Mouse (Mus musculus): Measurements from ENCODE around the gene Tcf21.

The Tcf21 gene

DNA sequence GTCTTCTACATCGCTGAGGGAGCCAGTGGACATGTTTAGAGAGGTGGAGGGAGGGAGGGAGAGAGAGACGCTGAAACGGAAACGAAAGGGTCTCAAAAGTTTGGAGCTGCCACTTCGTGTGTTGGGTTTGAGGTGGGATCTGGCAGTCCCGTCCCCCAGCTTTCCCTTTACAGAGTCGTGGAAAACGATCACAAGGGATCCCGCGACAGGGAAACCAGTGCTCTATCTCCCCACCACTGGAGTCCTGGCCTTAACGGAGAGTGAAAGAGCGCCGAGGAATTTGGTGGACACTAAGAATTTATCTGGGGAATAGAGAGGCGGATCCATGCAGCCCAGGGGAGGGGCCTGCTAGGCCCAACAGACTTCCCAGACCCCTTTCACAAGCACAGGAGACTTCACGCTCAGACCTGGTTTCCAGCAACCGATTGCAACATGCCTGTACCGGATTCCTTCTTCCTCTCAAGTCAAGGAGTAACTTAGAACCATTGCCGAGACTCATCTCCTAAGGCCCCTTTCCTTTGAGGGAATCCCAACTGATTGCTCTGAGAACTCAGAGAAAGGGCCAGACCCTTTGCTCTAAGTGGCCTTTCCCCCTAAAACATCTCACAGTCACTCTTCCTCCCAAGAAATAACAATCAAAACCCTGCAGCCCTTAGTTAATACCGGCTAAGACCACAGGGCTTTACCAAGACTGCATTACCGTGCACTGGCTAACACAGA is at the start of gene Tcf21:
TSS of gene Tcf21 (minus strand) at position 304 of the 720 bp plus-strand sequence.
- peak in 1 of 2 experiments; percentile 70 for DNase-seq (ENCODE audit: low spot score in 2 of 2)

DNA sequence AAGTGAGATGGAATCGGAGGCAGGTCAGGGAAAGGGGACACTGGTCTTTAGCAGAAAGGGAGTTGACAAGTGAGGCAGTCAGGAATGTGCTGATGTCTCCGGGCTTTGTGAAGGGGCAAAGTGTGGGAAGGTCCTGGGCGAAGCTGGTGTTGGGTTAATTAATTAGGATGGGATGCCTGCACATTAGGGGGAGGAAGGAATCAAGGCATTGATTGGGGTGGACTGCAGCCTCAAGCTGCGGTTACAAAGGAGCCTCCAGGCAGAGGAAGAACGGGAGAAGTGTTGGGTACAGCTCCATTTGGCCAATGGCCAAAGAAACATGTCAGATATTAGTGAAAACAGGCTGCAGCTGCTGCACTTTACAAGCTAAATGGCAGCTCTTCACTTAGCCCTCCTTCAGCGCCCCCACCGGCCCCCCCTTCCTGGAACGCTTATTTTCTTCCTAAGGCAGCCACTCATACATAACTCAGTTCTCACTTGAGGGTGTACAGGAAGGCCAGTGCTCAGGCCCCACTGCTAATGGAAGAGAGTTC is 48.5 kb upstream of the Tcf21 start:
- no peak for DNase-seq (ENCODE audit: low spot score in 2 of 2)

DNA sequence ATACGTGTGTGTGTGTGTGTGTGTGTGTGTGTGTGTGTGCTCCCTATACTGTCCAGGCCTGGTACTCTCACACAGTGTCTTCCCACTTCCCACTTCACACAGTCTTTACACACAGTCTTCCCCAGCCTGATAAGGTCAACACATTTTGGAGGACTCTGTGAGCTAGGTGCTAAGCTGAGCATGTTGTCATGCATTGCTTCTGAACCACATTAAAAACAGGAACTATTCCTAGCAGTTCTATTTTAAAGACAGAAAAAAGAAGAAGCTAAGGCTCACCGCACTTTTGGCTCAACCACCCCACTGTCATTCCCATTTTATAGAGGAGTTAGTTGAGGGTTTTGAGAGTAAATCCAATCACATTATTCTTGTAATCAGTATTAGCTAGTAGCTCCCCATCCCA is 47.2 kb upstream of the Tcf21 start:
- no peak for DNase-seq (ENCODE audit: low spot score in 2 of 2)

DNA sequence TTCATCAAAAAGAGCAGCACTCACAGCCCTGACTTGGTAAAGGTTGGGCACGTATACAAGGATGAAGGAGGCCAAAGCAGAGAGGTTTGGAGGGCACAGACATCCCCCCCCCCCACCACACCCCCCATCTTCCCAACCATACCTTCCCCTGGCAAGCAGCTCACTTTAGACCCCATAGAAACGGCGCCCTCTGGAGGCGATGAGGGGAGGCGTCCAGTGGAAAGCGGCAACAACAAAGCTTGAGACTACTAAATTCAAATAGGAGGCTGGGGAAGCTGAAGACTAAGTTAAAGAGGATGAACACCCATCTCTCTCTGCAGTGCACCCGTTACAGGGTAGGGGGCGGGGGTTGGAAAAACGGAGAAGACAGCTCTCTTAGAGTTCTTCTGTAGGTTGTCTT is 38.1 kb upstream of the Tcf21 start:
- no peak for DNase-seq (ENCODE audit: low spot score in 2 of 2)

DNA sequence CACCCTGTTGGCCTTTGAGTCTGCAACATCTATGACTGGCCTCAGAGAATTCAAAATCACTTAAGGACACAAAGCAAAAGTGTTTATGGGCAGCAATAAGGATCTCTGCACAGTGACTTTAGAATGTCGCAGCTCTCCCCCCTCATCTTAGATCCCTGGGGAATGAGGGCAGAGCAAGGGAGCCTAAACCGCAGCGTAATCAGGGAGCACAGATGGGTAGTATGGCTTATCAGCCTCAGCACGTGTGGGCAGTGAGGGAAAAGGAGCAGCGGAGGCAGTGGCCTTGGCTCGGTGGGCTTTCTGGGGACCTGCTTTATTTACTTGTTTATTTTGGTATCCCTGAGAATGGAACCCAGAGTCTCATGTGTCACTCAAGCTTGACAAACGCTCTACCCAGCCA is 34.4 kb upstream of the Tcf21 start:
- DNase-seq (ENCODE audit: low spot score in 2 of 2), result no peak

DNA sequence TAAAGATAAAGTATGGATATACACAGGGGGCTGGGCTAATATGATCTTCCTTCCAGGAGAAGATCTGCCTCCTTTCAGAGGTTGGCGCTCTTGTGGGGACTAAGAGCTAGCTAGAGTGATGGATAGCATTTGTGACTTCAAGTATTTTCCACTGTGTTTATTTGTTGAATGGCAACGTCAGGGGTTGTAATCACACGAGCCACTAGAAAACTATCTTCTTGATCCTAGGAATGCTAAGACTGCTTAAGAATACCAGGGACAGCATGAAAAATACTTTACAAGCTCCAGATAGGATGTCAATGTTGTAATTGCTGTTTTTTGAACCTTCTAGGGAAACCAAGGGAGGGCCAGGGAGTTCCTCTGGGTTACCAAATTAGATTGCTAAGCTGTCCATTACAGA is 25.4 kb upstream of the Tcf21 start:
- DNase-seq (ENCODE audit: low spot score in 2 of 2), result no peak

DNA sequence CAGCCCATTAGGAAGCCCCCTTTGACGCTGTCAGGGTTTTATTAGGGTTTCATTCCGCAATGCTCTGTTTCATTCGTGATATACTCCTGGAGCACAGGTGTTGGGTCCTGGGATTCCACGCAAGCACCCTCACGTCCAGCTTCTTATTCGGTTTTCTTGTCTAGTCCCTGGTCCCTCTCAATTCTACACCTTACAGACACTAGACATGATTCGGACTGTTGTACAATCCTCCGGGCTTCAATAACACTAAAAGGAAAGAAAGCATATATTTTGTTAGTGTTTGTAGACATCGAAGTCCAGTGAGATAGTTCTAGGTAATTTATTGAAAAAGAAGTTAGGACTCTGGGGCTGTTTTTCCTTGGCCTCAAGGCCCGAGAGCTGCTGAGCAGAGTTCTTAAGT is 24.8 kb upstream of the Tcf21 start:
- no peak for DNase-seq (ENCODE audit: low spot score in 2 of 2)

DNA sequence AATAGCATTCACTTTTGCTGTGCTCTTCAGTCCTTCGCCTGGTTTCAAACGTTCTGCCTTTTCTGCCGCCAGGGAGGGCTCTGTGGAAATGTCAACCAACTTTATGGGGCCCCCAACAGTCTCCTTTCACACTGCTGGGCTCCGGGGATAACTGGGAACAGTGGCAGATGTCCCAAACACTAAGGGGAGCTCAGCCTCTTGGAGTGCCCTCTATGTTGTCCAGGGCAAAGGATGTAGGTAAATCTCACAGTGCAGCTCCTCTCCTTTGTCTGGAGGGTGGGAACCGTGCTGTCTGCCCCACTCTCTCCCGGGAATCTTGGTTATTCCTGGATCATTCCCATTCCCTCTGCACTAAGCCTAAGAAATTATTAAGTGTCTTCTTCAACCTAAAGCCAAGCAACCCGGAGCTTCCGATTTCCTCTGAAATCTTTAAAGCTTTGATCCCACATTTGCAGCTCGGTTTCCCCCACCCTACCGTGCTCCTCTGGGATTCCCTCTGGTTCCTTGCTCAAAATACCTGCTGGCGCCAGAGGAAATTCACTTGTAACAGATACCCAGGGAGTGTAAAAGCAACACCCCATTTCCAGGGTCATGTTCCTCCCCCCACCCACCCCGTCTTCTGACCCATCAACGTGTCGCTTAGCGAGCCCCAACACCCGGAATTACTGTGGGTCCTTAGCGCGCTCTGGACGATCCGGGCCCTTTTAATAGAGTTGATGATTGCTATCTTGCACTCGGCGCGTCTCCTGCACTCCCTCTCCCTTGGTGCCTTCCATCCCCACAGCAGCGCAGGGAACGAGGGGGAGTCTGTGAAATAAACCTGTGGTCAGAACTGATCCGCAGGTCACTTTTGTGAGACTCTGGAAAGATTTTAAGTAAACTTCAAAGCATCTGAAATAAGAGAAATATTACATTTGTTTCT is 23.7 kb upstream of the Tcf21 start:
- DNase-seq (ENCODE audit: low spot score in 2 of 2), result no peak

DNA sequence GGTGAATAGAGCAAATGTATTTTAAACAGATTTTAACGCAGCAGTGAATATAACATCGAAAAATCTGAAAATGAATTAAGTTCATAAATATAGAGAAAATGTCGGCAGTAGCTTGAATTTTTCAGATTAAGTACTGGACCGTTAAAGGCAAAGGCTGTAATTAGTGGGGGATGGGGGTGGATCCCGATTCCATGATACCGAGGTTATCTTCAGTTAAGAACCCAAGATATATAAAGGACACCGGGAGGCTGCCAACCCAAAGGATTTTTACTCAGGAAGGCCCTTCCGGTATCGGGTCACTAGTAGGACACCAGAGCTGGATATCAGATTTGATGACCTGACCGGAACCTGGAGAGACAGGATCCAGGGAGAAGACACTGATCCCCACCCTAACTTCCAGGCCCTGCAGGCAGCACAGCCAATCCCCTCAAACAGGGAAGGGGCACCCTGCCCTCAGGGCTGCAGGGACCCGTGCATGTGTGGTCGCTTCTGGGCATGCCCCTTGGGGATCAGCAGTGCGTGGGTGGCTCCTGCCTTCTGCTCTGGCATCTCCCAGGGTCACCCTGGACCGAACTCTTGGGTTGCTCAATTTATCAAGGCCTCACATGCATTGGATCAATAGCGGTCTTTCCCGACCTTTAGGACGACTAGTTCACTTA is 22.9 kb upstream of the Tcf21 start:
- DNase-seq (ENCODE audit: low spot score in 2 of 2), result no peak

DNA sequence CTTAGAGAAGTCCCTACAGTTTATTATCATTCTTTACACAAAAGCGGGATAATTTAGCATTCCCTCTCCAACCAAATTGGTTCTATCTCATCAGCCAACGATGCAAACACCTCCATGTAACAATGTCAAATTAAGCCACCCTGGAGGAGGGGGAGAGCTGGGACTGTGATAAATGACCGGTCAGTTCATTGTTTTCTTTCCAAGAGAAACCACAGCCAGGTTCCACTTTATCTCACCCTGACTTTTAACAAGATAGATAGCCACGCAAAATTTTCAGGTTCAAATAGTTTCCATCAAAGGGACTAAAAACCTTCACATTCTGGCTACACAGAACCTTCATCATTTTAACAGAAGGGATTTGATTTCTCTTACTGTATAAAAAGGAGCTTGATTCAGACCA is 22.1 kb upstream of the Tcf21 start:
- DNase-seq (ENCODE audit: low spot score in 2 of 2), result no peak

DNA sequence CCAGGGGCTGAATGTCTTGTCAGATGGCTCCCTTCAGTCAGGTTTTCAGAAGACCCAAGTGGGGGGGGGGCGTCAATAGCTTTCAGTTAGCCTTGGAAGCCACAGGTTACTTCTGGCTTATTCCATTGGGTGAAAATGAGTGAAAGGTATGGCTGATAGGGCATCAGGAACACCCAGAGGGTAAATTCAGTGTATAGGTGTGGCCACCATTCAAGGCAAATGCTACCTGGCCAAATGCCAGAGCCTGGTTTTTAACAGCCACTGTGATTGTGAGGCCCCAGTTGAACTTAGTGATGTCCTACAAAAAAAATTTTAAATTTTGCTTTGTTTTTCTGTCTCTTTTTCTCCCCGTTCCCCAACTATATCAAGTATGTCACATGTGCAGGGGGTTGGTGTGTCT is 6.3 kb upstream of the Tcf21 start:
- DNase-seq (ENCODE audit: low spot score in 2 of 2), result no peak

DNA sequence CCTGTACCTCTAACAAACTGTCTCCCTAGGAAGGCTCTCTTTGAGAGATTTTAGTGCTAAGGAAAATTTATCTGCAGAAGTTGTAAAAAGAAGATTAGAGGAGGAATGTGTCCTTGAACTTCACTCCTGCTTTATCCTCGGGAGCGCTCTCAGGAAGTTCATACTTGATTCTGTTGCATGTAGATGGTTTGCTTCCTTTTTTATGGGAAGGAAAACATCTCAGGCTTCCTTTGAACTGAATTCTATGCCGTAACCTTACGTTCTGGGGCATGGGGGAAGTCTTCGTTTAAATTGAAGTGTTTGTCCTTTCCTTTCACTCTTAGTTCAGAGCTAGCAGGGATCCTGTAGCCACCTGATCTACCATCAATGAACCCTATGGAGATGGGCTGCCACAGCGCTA is 2.9 kb upstream of the Tcf21 start:
- no peak for DNase-seq (ENCODE audit: low spot score in 2 of 2)

DNA sequence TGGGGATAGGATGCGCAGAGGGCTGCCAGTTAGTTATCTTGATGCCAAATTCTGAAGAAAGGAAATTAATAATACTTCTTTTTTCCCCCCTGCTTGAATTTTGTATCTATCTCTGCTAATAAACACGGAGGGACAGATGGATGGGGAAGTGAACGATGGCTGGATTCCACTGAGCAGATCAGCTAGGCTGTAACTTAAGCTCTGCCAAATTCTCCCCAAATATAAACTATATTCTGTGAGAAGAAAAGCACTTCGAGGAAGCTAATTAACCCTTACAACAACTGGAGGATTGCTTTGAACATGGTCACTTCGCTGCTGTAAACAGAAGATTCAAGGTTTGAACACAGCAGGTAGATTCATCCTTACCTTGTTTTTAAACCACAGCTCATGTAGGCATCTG is 2.5 kb upstream of the Tcf21 start:
- DNase-seq (ENCODE audit: low spot score in 2 of 2), result no peak

DNA sequence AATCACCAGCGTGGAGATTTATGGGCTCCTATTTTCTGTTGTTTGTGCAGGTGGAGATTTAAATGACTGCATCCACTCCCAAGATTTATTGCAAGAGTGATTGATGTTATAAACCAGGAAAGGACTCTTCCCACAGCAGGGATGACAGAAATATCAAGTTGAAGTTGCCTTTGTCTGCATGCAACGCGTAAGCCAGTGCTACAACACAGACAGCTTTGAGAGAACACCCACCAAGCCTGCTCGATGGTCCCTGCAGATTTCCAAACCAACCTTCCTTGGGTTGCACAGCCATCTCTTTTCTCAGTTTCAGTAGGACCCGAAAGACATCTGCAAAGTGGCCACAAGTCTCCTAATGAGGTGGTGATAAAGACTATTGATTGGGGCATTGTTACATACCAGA is 1.7 kb upstream of the Tcf21 start:
- no peak for DNase-seq (ENCODE audit: low spot score in 2 of 2)

DNA sequence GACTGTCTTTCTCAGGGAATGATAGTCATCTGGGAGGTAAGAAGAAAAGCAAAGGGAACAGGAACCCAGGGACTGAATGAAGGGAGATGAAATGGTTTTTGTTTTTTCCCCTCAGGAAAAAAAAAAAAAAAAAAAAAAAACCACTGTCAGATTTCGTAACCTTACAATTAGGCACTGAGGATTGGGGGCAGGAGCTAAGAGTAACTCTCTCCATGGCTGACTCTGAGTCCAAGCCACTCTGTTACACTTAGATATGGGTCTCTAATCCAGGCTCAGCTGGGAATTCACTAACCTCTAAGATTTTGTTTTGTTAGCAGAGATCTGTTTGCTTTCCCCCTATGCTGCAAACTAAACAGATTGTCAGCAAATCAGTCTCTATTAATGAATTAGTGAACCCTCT is 1.3 kb upstream of the Tcf21 start:
- DNase-seq (ENCODE audit: low spot score in 2 of 2), result no peak

DNA sequence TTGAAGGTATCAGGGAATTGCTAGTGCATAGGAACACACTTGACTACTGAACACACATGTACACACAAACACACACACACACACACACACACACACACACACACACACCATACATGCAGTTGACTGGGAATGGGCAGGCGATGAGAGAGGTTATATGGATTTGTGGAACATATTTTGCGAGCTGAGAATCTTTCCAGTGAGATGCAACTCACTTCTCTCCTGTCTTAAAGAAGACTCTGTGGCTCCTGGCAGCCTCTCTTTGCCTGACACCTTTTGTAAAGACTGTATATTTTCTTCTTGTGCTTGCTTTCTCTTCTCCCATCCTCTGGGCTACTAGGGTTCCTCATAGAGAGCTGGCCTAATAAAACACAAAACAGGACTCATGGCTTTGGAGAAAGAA is 867 bp upstream of the Tcf21 start:
- no peak for DNase-seq (ENCODE audit: low spot score in 2 of 2)

DNA sequence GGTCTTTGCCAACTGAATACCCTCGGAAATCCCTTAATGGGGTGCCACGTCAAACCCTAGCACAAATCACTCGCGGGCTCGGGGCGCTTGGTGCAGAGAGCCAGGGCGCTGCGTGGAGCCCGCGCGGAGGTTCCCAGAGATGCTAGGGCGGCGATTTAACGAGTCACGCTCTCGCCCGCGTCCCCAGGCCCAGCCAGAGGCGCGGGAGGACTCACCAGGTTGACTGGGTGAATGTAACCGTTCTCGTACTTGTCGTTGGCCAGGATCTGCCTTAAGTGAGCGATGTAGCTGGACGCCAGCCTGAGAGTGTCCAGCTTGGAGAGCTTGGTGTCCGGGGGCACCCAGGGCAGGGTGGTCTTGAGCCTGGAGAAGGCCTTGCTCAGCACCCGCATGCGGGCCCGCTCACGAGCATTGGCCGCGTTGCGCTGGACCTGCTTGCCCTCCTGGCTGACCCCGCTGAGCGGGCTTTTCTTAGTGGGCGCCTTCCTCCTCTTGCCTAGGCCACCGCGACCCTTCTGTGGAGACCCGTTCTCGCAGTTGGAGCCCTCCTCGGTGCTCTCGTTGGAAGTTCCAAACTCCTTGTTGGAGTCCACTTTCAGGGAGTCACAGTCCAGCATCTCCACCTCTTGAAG is 619 bp downstream of the Tcf21 start:
- DNase-seq (ENCODE audit: low spot score in 2 of 2), result peak in 1 of 2 experiments; percentile 15

DNA sequence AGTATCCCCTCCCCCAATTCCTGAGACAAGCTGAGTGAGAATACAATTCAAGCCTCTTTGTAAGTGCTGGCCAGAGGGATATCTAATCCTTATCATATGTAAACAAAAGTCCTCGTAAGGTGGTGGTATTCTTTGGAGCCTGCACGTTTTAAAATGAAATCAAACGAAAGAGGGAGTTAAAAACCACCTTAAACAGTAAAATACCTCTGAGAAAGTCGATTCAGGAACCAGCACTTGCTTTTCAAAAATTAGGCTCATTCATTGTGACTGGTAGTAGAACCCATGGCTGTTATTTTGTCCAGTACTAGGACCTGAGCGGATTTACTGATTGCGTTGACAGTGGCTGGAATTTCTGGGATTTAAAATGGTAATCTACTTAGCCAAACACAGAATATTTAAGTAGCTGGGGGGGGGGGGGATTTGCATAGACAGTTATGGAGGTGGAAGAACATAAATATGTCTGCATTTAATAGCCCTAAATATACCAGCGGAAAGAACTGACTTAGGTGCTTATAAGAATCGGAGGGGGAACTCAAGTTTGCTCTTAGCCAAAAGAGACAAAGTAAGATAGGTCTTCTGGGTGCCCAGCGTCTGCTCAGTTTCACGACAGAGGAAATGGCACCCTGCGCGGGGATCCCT is 1.3 kb downstream of the Tcf21 start:
- DNase-seq (ENCODE audit: low spot score in 2 of 2), result no peak

DNA sequence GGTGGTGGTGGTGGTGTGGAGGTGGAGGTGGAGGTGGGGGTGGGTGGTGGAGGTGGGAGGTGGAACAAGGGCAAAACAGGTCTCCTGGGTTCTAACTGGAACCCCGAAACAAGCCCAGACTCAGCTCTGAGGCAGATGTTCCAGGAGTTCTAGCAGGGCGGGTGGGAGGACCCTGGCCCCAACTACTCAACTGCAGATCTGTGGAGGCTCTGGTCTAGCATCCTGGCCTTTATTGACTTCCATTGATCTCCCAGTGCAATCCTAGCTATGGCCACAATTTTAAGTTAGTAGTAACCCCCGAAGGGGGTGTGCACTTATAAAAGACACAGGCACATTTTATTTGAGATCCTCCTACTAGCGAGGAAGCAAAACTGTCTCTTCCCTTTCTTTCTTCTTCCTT is 2.0 kb downstream of the Tcf21 start:
- no peak for DNase-seq (ENCODE audit: low spot score in 2 of 2)

DNA sequence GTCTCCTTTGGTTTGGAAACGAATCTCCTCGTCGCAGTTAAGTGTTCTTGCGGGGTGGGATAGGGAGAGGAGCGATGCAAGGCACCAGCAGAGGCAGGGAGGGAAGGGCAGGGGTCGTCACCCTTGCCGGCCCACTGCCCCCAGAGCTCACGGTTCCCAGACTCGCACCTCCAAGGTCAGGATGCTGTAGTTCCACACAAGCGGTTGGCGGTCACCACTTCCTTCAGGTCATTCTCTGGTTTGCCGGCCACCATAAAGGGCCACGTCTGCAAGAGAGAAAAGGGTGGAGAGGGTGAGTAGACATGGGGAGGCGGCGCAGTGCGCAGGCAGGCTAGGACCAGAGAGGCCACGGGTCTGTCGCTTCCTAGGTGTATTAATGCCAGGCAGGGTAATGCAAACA is 2.4 kb downstream of the Tcf21 start:
- no peak for DNase-seq (ENCODE audit: low spot score in 2 of 2)

DNA sequence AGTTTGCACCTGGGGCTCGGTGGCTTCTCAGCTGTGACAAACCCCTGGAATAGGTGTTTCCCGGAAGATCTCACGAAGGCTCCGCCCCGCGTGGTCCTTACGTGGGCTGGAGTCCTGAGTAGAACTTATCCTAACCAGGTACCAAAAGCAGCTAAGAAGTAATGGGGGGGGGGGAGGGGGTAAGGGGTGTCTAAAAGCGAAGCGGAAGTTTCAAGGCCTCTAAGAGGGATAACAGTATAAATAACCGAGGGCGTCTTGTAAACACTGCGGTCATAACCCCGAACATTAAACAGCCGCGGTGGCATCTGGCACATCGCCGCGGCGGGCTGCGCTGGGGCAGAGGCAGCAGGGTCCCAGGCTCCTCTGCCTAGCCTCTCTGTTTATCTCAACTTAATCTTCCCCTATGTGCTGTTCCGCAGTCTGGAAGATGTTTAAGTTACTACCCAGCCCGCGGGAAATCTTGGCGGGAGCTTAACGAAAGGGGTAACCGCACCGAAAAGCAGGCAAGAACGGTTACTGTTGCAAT is 3.7 kb downstream of the Tcf21 start:
- no peak for DNase-seq (ENCODE audit: low spot score in 2 of 2)

All from urinary bladder, postnatal 36 days (tissue).